Mouse (Mus musculus) right cerebral cortex, postnatal 36 days (tissue): ENCODE results near the gene Galnt4.
"Not testable (repeated sequence)": the region's sequence is repeated elsewhere in the genome, so short reads cannot be mapped to it uniquely, and the experiment has no call there.

Experiments used
- DNase-seq, 2 experiments: peaks; one replicate each; pipeline ENCODE4 v3.0.0; 2022; ENCODE audit warnings: low spot score in 2 of 2, mixed read lengths in 1 of 2

Galnt4 gene

DNA sequence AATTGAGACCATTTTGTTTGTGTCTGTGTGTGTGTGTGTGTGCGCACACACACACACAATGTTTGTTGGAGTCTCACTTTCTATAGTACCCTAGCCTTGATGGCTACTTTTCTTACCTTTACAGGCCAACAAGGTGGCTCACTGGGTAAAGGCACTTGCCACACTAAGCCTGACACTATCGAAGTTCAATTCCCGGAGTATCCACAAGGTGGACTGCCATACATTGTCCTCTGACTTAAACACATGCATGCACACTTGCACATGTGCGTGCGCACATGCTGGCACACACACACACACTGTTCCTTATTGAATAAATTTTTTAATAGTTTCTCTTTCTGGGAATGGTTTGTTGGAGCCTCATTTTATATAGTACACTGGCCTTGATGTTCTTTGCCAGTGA is 48.8 kb downstream of the Galnt4 start:
- DNase-seq = no peak

GRCm38 (mm10) chr10:99157697-99158096 is 49.7 kb downstream of the Galnt4 start:
- not testable (repeated sequence) for DNase-seq

- DNase-seq = no peak
Measured at GRCm38 (mm10) chr10:99161987-99162582, 54.1 kb downstream of the Galnt4 start.
